Mouse (Mus musculus) midbrain, embryonic 16.5 days (tissue): ENCODE measurements around the gene Pcsk2. TPM values are rescaled to one million over a fixed set of nuclear protein-coding genes. Genes with fewer than 3 reads are reported as not detected.

ENCODE experiments used
- ATAC-seq: fragments of 200-750 bp; cut with Nextera tagmentation; 2 replicates; pipeline ENCODE4 v1.8.0; 2017; ENCODE audit warnings: moderate TSS enrichment
- H3K27ac ChIP-seq: fragments of 300-500 bp; sonication (generic); 2 replicates; pipeline ENCODE4 v1.5.1; 2014; ENCODE audit warnings: mild to moderate bottlenecking, low read length, mixed read lengths
- H3K27me3 ChIP-seq: fragments of 300-500 bp; sonication (generic); 2 replicates; pipeline ENCODE4 v1.6.1; 2014; ENCODE audit warnings: low read depth, low read length, mixed read lengths; ENCODE audit not compliant: control insufficient read depth, insufficient read depth
- H3K36me3 ChIP-seq: fragments of 300-500 bp; sonication (generic); 2 replicates; pipeline ENCODE4 v1.6.1; 2014; ENCODE audit warnings: mild to moderate bottlenecking, low read length, moderate library complexity, mixed read lengths; ENCODE audit not compliant: control insufficient read depth, insufficient read depth
- H3K4me1 ChIP-seq: fragments of 300-500 bp; sonication (generic); 2 replicates; pipeline ENCODE4 v1.6.1; 2014; ENCODE audit warnings: mild to moderate bottlenecking, low read length, mixed read lengths; ENCODE audit not compliant: control insufficient read depth, insufficient read depth
- H3K4me2 ChIP-seq: fragments of 300-500 bp; sonication (generic); 2 replicates; pipeline ENCODE4 v1.6.1; 2014; ENCODE audit warnings: mild to moderate bottlenecking, low read length, mixed read lengths
- H3K4me3 ChIP-seq: fragments of 300-500 bp; sonication (generic); 2 replicates; pipeline ENCODE4 v1.5.1; 2014; ENCODE audit warnings: low read depth, mild to moderate bottlenecking, low read length, moderate library complexity, mixed read lengths
- H3K9ac ChIP-seq: fragments of 300-500 bp; sonication (generic); 2 replicates; pipeline ENCODE4 v1.6.1; 2014; ENCODE audit warnings: low read depth, low read length, mixed read lengths
- H3K9me3 ChIP-seq: fragments of 300-500 bp; sonication (generic); replicated peaks from 2 replicates; pipeline ENCODE4 v1.6.1; 2014; ENCODE audit warnings: mild to moderate bottlenecking, low read length, mixed read lengths; ENCODE audit not compliant: control insufficient read depth, poor library complexity, severe bottlenecking
- WGBS: fragments of 180-500 bp; shearing (Covaris S2); extraction: QIAGEN DNeasy Blood & Tissue Kit; methylation state at CpG from one replicate; pipeline ENCODE4 v1.1.7; 2014; 5-methylcytosine and 5-hydroxymethylcytosine counted together
- polyA plus RNA-seq: library from polyadenylated mRNA; unstranded; fragments of >200 nt; fragmentation: Nextera tagmentation; extraction: Ambion mirVana; gene quantifications from 2 replicates; pipeline ENCODE4 v1.2.1, GENCODE M21; 2015

Gene Pcsk2
- polyA plus RNA-seq, 1 experiment from 2014 or later = 35.2 TPM

- Histone ChIP-seq H3K4me3 (no peak overlapping the region), H3K27ac (no peak overlapping the region), H3K4me2 (no peak overlapping the region), H3K36me3 (no peaks in the 10 kb centered on the region), H3K9me3 (no peaks in the 10 kb centered on the region), H3K27me3 (no peaks in the 10 kb centered on the region), H3K9ac (no peak overlapping the region), H3K4me1 (no peaks in the 10 kb centered on the region)
- ATAC-seq = no peak
- WGBS = 75% methylated on average over 5 of the region's 5 CpGs
Observed at GRCm38 (mm10) chr2:143844779-143845178, 298.8 kb downstream of the Pcsk2 start.

- Histone ChIP-seq H3K36me3 (no peaks in the 10 kb centered on the region), H3K4me2 (no peak overlapping the region), H3K4me3 (no peak overlapping the region), H3K27ac (no peak overlapping the region), H3K9me3 (no peaks in the 10 kb centered on the region), H3K9ac (no peak overlapping the region), H3K4me1 (no peaks in the 10 kb centered on the region), H3K27me3 (no peaks in the 10 kb centered on the region)
- ATAC-seq = no peak
- 71% methylated on average over 4 of the region's 4 CpGs for WGBS
Observed at GRCm38 (mm10) chr2:143846799-143847198, 300.8 kb downstream of the Pcsk2 start.

GRCm38 (mm10) chr2:143847291-143847690 is 301.3 kb downstream of the Pcsk2 start:
- Histone ChIP-seq H3K4me1 (no peaks in the 10 kb centered on the region), H3K9me3 (no peaks in the 10 kb centered on the region), H3K27me3 (no peaks in the 10 kb centered on the region), H3K4me3 (no peak overlapping the region), H3K4me2 (no peak overlapping the region), H3K36me3 (no peaks in the 10 kb centered on the region), H3K27ac (no peak overlapping the region), H3K9ac (no peak overlapping the region)
- WGBS = 82% methylated on average over 3 of the region's 3 CpGs
- no peak for ATAC-seq

GRCm38 (mm10) chr2:143851354-143852221 is 305.6 kb downstream of the Pcsk2 start:
- H3K4me1 ChIP-seq = no peaks in the 10 kb centered on the region
- no peak overlapping the region for H3K4me3 ChIP-seq
- no peaks in the 10 kb centered on the region for H3K9me3 ChIP-seq
- ATAC-seq = peak; percentile 61
- no peaks in the 10 kb centered on the region for H3K36me3 ChIP-seq
- no peak overlapping the region for H3K9ac ChIP-seq
- no peaks in the 10 kb centered on the region for H3K27me3 ChIP-seq
- peak overlapping the region; percentile 43; the same call in 1 of the 2 replicates for H3K27ac ChIP-seq
- H3K4me2 ChIP-seq = no peak overlapping the region
- 72% methylated on average over 12 of the region's 12 CpGs for WGBS

GRCm38 (mm10) chr2:143852295-143853275 is 306.6 kb downstream of the Pcsk2 start:
- no peak for ATAC-seq
- Histone ChIP-seq H3K27ac (no peak overlapping the region), H3K27me3 (no peaks in the 10 kb centered on the region), H3K36me3 (no peaks in the 10 kb centered on the region), H3K4me1 (no peaks in the 10 kb centered on the region), H3K4me2 (no peak overlapping the region), H3K4me3 (no peak overlapping the region), H3K9ac (no peak overlapping the region), H3K9me3 (no peaks in the 10 kb centered on the region)
- 70% methylated on average over 18 of the region's 18 CpGs for WGBS

- no peaks in the 10 kb centered on the region for H3K27me3 ChIP-seq
- no peak overlapping the region for H3K9ac ChIP-seq
- H3K4me1 ChIP-seq = no peaks in the 10 kb centered on the region
- H3K4me2 ChIP-seq = no peak overlapping the region
- H3K9me3 ChIP-seq = no peaks in the 10 kb centered on the region
- no peak overlapping the region for H3K4me3 ChIP-seq
- H3K27ac ChIP-seq = no peak overlapping the region
- WGBS = 77% methylated on average over 4 of the region's 4 CpGs
- no peak for ATAC-seq
- no peaks in the 10 kb centered on the region for H3K36me3 ChIP-seq
Observed at GRCm38 (mm10) chr2:143853447-143853846, 307.5 kb downstream of the Pcsk2 start.

- Histone ChIP-seq H3K27ac (no peak overlapping the region), H3K4me1 (peaks cover 3% of the 10 kb centered on the region; the same call in 1 of the 2 replicates), H3K4me2 (no peak overlapping the region), H3K27me3 (no peaks in the 10 kb centered on the region), H3K4me3 (no peak overlapping the region), H3K36me3 (no peaks in the 10 kb centered on the region), H3K9ac (no peak overlapping the region), H3K9me3 (no peaks in the 10 kb centered on the region)
- ATAC-seq = no peak
- 82% methylated on average over 2 of the region's 2 CpGs for WGBS
Observed at GRCm38 (mm10) chr2:143859166-143859565, 313.2 kb downstream of the Pcsk2 start.

- WGBS = 1% methylated on average over 83 of the region's 86 CpGs
Observed at GRCm38 (mm10) chr2:143862484-143863231, 316.7 kb downstream of the Pcsk2 start, which contains the start of gene Bfsp1. Bfsp1 (minus strand) TSS chr2:143863173.

More at GRCm38 (mm10) chr2:143862484-143863231, 316.7 kb downstream of the Pcsk2 start, which contains the start of gene Bfsp1:
- Histone ChIP-seq H3K4me3 (peak within 1 kb of the TSS; percentile 51), H3K9ac (peak within 1 kb of the TSS; percentile 75), H3K4me1 (peaks cover 3% of the 10 kb centered on the region; the same call in 1 of the 2 replicates), H3K4me2 (peak within 1 kb of the TSS; percentile 75), H3K27me3 (no peaks in the 10 kb centered on the region), H3K36me3 (no peaks in the 10 kb centered on the region), H3K9me3 (no peaks in the 10 kb centered on the region), H3K27ac (peak within 1 kb of the TSS; percentile 47; the same call in 1 of the 2 replicates)
- peak; percentile 90 for ATAC-seq
